Mouse (Mus musculus) embryo, embryonic 10 days (tissue): Measurements from ENCODE around the gene Grik5.

Source experiments
- DNase-seq: peaks from one replicate; pipeline ENCODE4 v3.0.0-alpha.2; 2015; ENCODE audit warnings: low spot score

The Grik5 gene

DNA sequence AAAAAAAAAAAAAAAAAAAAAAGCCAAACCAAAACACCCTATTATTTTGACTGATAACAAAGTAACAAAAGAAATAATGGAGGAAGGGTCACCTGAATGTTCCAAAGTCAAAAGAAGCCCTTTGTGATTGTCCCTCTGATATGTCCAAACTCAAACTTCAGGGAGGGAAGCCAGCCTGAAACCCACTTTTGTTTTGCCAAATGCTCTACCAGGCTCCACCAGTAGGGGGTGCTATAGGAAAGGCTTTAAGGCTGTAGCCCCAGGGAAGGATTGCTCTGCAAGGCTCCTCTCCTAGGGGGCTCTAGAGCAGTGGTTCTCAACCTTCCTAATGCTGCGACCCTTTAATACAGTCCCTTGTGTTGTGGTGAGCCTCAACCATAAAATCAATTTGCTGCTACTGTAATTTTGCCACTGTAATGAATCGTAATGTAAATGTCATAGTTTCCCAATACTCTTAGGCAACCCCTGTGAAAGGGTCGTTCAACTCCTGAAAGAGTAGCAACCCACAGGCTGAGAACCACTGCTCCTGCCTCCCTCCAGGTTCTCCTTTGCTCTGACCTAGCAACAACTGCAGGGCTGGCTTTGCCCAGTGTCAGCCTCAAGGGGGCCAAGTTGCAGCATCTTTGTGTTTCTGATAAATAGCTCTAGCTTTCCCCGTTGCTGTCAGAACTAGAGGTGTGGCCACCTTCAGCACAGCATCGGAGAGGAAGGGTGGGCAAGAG is 42.0 kb downstream of the Grik5 start:
- peak; percentile 79 for DNase-seq

- no peak for DNase-seq
These were observed 45.7 kb downstream of the Grik5 start for GRCm38 (mm10) chr7:25026452-25026851.

DNA sequence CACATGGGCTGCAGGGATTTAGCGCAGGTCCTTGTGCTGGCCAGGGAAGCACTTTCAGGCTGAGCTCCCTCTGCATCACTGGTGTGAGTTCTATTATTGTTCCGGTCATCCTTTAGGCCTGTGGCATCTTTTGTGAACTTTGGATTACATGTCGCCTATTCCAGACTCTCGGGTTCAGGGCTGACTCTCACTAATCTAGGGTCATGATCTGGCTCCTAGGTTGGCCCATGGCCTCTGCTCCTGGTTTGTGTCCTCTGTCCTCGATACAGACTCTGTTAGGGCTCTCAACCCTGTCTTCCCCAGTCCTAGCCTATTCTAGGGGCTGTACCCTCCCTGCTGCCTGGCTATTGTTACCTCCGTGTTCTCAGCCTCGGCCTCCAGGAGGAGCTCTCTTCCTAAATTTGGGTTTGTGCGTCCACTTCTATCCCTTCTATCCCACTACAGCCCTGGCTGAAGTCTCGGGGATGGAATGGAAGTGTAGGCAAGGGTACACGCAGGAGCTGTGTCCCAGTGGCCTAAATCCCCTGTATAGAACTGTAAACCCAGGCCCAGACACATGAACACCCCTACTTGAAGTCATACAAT is 46.2 kb downstream of the Grik5 start:
- peak; percentile 44 for DNase-seq

DNA sequence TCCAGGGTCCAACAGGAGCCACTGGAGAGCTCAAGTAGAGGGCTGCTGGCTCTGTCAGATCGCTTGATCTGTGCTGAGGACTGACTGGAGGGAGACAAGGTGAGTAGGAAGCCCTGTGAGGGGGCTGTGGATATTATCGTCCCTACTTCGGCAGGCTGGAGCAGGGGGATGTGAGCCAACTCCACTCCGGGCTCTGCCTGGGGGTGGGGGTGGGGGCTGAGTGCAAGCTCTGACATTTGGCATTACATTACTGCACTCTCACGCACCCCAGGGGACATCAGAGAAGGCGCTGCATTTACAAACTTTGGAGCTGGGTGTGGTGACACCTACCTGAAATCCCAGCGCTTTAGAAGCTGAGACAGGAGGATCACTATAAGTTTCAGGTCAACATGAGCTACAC is 60.6 kb downstream of the Grik5 start:
- no peak for DNase-seq

- peak; percentile 84 for DNase-seq
These were observed 61.8 kb downstream of the Grik5 start for GRCm38 (mm10) chr7:25010090-25010913.

DNA sequence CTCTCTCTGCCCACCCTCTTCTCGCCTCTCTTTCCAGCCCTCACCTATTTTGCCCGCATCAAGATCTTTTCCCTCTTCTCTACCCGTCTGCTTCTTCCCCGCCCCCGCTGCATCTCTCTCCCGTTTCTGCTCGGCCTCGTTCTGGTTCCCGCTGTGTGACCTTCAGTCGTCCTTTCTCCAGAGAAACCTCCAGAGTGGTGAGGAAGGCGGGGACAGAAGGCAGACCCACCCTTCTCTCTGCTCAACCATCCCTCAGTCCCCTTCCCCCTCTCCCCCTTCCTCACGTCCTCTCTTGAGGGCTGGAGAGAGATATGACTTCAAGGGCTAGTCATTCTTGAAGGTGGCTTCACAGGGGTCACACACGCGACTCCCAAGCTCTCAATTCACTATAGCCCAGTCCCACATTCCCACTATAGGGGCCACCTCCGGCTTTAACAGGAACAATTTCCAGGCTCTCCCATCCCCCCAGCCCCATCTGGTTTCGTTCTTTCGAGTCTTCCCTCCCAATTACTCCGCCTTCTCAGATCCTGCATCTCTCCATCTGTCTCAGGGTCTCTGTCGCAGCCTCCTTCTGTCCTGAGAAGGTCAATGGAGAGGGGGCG is 62.9 kb downstream of the Grik5 start:
- DNase-seq, result no peak

DNA sequence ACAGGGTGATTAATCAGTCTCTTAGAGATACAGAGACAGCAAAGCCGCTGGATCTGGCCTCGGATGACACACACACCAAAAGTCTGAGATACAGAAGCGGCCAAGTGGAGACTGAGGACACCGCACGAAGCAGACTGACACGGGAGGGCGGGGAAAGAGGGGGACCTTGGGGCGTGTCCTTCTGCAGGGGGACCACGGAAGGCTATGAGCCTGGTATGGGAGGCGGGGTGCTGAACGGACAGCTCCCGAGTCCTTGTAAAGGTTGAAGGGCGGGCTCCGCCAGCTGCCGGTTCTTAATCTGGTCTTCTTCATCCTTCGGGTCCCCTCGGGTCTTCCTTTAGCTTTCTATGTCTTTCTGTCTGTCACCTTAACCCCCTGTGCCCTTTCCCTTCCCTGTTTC is 63.5 kb downstream of the Grik5 start:
- peak; percentile 89 for DNase-seq

DNA sequence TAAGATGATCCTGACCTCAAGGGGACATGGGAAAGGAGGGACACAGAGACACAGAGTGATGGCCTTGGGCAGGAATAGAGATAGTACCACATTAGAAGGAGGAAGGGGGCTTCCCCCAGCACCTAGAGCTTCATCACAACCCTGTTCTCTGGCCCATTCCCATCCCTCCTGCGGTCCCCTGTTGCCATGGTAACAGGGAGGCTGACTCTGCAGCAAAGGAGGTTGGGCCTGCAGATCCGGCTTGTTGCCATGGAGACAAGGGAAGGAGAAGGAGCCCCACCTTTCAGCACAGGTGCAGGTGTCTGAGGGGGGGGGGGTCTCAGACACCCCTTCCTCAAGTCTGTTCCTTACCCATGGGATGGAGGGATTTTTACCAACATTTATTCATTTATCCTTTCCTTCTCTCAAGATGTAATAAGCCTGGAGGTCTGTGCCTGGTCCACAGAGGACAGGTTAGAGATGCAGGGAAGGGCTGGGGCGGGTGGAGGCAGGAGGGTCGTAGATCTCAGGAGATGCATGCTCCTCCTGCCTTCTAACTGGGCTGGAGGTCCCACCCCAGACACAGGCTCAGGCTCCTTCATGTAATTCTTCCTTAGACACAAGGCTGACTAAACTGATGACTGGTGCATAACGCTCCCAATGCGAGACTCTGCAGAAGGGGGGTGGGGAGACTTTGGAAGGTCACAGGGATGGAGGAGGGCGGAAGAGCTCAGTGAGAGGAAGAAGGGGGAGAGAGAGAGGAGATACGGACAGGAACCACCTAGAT is 64.4 kb downstream of the Grik5 start:
- DNase-seq, result peak; percentile 58

DNA sequence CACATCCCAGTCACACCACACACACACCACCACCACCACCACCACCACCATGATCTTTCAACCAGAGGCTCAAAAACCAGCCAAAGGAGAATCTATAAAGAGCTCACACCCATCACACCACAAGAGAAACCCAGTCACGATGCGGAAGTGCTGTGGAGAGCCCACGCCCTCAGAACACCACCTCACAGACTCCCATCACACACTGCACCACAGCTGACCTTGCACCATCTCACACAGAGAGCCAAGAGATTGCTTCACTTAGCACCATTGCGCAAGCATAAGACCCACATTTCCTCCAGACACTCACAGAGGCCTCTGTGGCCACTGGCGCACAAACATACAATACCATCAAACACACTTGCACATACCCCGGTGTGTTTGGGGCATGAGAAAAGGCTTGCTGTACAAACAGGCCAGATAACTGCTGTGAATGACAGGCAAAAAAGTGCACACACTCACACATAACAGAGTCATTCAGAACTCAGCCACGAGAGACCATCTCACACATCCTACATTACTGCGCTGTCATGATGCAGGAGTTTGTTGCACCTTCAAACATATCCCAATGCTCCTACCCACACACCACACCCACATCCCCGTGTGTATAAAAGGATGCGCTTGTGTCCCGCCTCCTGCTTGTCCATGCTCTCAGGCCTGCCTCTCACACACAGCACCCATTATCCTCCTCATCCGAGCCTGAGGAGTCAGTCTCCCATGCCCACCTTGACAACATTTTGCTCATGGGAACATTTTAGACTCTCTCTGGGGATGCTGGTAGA is 65.4 kb downstream of the Grik5 start:
- no peak for DNase-seq

GRCm38 (mm10) chr7:25006171-25006570 is 66.0 kb downstream of the Grik5 start:
- DNase-seq, result no peak

DNA sequence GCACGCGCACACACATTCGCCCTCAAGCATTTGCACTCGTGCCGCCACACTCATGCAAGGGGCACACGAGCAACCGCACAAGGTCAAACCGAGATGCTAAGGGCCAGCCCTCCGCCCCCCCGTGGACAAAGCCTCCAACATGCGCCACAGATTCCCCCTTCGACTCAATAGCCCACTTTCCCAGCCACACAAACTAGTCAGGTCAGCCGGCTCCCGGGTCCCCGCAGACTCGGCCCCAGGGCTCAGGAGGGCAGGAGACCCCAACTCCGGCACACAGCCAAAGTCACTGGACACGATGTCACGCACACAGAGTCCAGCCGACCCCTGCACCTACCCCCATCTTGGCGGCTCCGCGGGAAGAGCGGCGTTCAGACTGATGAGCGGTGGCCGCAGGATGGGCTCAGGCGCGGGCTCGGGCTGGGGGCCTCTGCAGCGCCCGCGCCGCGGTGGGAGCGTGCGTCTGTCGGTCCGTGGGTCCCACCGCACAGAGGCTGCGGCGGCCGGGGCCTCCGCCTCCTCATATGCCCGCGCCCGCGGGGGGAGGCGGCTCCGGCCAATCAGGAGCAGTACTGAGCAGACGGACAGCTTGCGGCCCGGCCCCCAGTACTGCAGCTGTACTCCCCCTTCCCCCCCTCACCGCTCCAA is 66.6 kb downstream of the Grik5 start, which contains the start of gene Atp1a3:
Atp1a3 (minus strand) TSS at position 538 of the 645 bp plus-strand sequence.
- peak; percentile 33 for DNase-seq

DNA sequence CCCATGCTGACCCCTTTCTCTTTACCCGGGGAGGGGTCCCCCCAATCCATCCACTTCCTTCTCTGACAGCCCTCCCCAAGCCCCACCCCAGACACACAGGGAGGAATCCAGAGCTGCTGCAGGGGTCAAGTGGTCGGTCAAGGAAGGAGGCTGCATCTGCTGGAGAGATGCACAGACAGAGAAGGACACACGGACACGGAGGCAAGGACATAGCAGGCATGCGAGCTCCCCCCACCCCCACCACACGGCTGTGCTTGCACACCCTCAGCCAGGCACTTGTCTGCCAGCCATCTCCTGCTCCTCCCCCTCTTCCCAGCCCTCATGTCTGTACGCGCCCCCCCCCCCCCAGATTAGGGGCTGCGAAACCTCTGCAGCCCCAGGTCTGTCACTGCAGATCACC is 67.3 kb downstream of the Grik5 start:
- DNase-seq, result no peak

DNA sequence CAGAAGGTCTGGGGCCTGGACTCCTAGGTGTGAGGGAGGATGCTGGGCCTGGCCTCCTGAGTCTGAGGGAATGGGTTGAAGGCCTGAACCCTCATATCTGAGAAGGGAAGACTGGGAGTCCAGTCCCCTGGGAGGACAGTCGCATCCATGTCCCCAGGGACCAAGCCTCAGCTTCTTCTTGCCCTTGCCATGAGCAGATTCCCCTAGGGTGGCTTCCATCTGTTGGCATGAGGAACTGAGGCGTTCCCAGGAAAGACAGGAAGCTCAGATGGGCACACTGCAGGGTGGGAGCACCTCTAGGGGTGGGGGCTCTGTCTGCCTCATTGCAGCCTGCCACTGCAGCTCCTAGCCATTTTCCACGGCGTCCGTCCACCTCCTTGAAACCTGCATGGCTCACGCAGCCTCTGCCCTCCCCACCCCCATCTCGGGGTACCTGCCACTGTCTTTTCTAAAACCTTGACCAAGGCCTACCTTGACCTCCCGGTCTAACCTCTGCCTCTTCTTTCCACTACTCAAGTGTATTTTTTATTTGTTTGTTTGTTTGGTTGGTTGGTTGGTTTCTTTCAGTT is 68.2 kb downstream of the Grik5 start:
- DNase-seq, result no peak

DNA sequence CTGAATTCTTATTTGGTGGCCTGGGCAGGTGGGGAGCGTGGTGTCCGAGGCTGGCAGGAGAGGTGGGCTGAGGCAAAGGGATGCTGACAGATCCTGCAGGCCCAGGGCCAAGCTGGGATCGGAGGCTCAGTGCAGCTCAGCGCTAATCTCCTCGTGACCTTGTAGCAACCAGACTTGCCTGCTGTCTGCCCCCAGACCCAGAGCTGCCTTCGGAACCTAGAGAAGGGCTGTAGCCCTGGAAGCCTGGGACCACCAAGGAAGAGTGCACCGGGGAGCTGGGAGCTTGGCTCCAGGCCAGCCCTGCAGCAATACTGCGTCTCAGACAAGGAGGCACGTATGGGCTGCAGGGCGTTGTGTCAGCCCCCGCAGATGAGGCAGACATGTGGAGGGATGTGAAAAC is 68.9 kb downstream of the Grik5 start:
- no peak for DNase-seq

DNA sequence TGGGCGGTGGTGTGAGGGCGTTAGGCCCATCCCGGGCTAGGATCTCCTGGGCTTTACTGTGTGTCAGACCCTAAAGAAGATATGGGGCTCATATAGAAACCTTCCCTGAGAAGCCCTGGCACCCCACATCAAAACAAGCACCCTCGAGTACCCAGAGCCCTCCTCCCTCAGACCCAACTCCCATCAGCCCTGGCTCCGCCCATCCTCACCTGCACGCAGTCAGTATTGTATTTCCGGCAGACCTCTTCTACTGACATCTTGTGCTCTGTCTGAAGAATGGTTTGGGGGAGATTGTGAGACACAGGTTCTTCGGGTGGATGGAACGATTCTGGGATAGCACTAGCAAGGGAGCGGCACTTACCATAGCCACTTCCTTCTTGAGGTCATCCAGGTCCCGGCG is 71.4 kb downstream of the Grik5 start:
- DNase-seq, result no peak

GRCm38 (mm10) chr7:25000211-25000610 is 71.9 kb downstream of the Grik5 start:
- DNase-seq, result no peak

DNA sequence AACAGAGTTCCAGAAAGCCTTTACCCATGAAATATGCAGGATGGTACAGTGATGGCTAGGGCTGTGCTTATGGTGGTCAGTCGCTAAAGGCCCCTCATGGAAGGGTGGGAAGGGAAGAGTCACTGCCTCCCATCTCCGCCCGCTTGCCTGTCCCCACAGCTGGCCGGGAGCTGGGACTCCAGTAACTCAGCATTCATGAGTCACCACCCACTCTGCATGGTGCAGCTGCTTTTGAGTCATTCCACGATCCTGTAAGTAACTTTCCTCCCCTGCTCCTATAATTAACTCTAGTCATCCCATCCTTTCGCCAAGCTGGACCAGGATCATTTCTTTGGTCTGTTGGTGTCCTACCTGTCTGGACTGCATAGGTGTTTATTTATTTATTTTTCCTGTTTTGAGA is 79.1 kb downstream of the Grik5 start:
- no peak for DNase-seq

- DNase-seq, result no peak
These were observed 81.7 kb downstream of the Grik5 start for GRCm38 (mm10) chr7:24990478-24990877.

DNA sequence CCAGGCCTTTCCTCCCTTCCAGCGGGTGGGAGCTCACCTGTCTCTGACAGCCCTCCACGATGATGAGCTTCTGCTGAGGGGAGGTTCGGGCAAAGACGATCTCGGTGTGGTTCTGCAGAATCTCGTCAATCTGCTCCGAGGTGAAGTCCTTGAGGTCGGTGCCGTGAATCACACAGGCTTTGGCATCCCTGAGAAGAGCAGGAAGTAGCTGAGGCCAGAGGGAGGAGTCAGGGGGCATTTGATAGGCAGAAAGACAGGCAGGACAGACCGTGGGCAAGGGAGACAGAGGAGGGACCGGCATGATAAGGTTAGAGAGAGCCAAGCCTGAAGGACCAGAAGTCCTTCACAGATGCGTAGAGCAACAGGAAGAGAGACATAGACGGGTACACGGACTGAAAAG is 84.2 kb downstream of the Grik5 start:
- DNase-seq, result no peak

GRCm38 (mm10) chr7:24985799-24986198 is 86.3 kb downstream of the Grik5 start:
- no peak for DNase-seq
